Mouse (Mus musculus) embryonic facial prominence, embryonic 15.5 days (tissue): ENCODE data around the gene Gm20388. TPM values are rescaled to one million over a fixed set of nuclear protein-coding genes. Genes with fewer than 3 reads are reported as not detected.

ENCODE experiments used
- ATAC-seq: fragments of 200-750 bp; cut with Nextera tagmentation; 2 replicates; pipeline ENCODE4 v1.8.0; 2017; ENCODE audit warnings: low read depth, moderate TSS enrichment; ENCODE audit not compliant: insufficient number of reproducible peaks, low FRiP score, low TSS enrichment
- H3K27ac ChIP-seq: fragments of 300-500 bp; sonication (generic); replicated peaks from 2 replicates; pipeline ENCODE4 v1.5.1; 2015; ENCODE audit warnings: mild to moderate bottlenecking, inconsistent platforms
- H3K27me3 ChIP-seq: fragments of 300-500 bp; sonication (generic); 2 replicates; pipeline ENCODE4 v1.6.1; 2015; ENCODE audit warnings: inconsistent platforms
- H3K36me3 ChIP-seq: fragments of 300-500 bp; sonication (generic); 2 replicates; pipeline ENCODE4 v1.6.1; 2015; ENCODE audit warnings: mild to moderate bottlenecking, inconsistent platforms
- H3K4me1 ChIP-seq: fragments of 300-500 bp; sonication (generic); 2 replicates; pipeline ENCODE4 v1.6.1; 2015; ENCODE audit warnings: inconsistent platforms
- H3K4me2 ChIP-seq: fragments of 300-500 bp; sonication (generic); replicated peaks from 2 replicates; pipeline ENCODE4 v1.6.1; 2015; ENCODE audit warnings: mild to moderate bottlenecking, inconsistent platforms
- H3K4me3 ChIP-seq: fragments of 300-500 bp; sonication (generic); replicated peaks from 2 replicates; pipeline ENCODE4 v1.5.1; 2015; ENCODE audit warnings: mild to moderate bottlenecking, inconsistent platforms
- H3K9ac ChIP-seq: fragments of 300-500 bp; sonication (generic); 2 replicates; pipeline ENCODE4 v1.6.1; 2015; ENCODE audit warnings: inconsistent platforms
- H3K9me3 ChIP-seq: fragments of 300-500 bp; sonication (generic); replicated peaks from 2 replicates; pipeline ENCODE4 v1.6.1; 2016; ENCODE audit warnings: inconsistent platforms
- WGBS: fragments of 180-500 bp; shearing (Covaris S2); methylation state at CpG from one replicate; pipeline ENCODE4 v1.1.7; 2015; 5-methylcytosine and 5-hydroxymethylcytosine counted together
- polyA plus RNA-seq: library from polyadenylated mRNA; unstranded; fragments of >200 nt; fragmentation: Nextera tagmentation; extraction: Ambion mirVana; gene quantifications from 2 replicates; pipeline ENCODE4 v1.2.1, GENCODE M21; 2015

The Gm20388 gene
- polyA plus RNA-seq, 1 experiment from 2014 or later: 8.0 TPM

DNA sequence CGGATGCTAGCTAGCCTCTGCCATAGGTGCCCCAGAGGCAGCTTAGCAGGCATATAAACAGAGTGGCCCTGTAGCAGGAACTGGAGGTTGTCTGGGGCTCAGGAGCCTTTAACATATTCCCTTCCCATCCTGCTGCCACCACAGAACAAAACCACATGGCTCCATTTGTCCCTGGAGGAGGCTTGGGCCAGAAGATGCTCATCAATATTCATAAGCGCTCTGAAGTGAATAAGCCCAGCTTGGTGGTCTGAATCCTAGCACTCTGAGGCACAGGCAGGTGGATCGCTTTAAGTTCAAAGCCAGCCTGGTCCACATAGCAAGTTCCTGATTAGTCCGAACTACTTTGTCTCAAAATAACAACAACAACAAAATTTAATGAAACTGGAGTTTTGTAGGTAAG is 22.6 kb upstream of the Gm20388 start:
- Histone ChIP-seq H3K27me3 (peaks cover 3% of the 10 kb centered on the region; the same call in 1 of the 2 replicates), H3K27ac (no peak overlapping the region), H3K4me2 (no peak overlapping the region), H3K4me3 (no peak overlapping the region), H3K4me1 (peaks cover 6% of the 10 kb centered on the region; the same call in 1 of the 2 replicates), H3K9me3 (no peaks in the 10 kb centered on the region), H3K36me3 (no peaks in the 10 kb centered on the region), H3K9ac (no peak overlapping the region)
- ATAC-seq: no peak
- WGBS: 50% methylated on average over 4 of the region's 4 CpGs

DNA sequence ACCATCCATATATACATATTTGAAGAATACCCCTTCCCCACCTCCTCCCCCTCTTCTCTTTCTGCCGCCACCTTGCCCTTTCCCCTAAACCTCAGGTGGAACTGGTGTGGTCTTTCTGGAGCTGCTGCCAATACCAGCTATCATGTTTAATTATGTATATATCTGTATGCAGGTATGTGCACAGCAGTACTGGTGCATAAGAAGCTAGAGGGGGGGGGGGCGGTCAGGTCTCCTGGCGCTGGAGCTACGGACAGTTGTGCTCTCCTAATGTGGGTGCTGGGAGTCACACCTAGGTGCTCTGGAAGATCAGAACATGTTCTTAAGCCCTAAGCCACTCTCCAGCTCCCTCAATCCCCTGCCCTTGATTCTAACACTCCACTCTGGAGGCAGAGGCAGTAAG is 13.6 kb upstream of the Gm20388 start:
- no peaks in the 10 kb centered on the region for H3K36me3 ChIP-seq
- no peaks in the 10 kb centered on the region for H3K9me3 ChIP-seq
- 76% methylated on average over 4 of the region's 4 CpGs for WGBS
- H3K4me3 ChIP-seq: no peak overlapping the region
- no peak overlapping the region for H3K9ac ChIP-seq
- no peaks in the 10 kb centered on the region for H3K4me1 ChIP-seq
- ATAC-seq: no peak
- no peak overlapping the region for H3K4me2 ChIP-seq
- H3K27me3 ChIP-seq: peaks cover 21% of the 10 kb centered on the region
- no peak overlapping the region for H3K27ac ChIP-seq

DNA sequence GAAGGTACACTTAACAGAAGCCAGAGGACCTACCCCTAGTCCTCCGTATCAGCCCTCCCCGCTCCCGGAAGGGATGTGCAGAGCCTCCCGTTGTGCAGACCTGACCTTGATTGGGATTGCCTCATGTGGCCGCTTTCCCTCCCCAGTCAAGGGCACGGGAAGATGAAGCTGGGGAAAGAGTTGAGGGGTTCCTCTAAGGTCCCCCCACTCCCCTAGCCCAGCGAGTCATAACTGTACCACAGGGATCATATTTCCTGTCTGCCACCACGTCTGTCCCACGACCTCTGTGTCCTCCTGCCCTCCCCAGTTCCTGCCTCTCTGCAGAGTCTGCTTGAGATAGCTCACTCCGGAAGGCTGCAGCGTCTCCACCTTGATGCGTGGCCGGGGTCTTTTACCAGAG is 12.7 kb upstream of the Gm20388 start:
- Histone ChIP-seq H3K4me3 (no peak overlapping the region), H3K27me3 (peaks cover 21% of the 10 kb centered on the region), H3K36me3 (no peaks in the 10 kb centered on the region), H3K4me2 (no peak overlapping the region), H3K9ac (no peak overlapping the region), H3K4me1 (no peaks in the 10 kb centered on the region), H3K27ac (no peak overlapping the region), H3K9me3 (no peaks in the 10 kb centered on the region)
- no peak for ATAC-seq
- 13% methylated on average over 13 of the region's 13 CpGs for WGBS

DNA sequence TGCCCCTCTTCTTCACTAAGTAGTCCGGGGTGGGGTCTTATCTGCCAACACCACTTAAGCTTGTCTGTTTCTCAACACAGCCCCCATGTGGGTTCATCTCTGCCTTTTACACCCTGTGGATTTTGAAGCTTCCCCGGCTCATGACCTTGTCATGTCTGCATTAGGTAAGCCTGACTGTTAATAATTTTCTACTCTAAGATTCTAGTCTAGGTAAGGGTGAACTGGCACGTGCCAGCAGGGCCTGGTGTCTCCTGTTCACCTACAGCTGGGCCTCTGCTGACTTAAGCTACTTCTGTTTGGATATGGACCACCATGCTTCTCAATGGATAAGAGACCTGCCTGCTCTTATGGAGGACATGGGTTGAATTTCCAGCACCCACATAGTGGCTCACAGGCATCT is 9.3 kb upstream of the Gm20388 start:
- H3K4me3 ChIP-seq: no peak overlapping the region
- no peaks in the 10 kb centered on the region for H3K4me1 ChIP-seq
- no peak overlapping the region for H3K9ac ChIP-seq
- 82% methylated on average over 3 of the region's 3 CpGs for WGBS
- H3K27me3 ChIP-seq: peaks cover 21% of the 10 kb centered on the region
- H3K36me3 ChIP-seq: no peaks in the 10 kb centered on the region
- ATAC-seq: no peak
- H3K9me3 ChIP-seq: no peaks in the 10 kb centered on the region
- H3K4me2 ChIP-seq: no peak overlapping the region
- no peak overlapping the region for H3K27ac ChIP-seq

DNA sequence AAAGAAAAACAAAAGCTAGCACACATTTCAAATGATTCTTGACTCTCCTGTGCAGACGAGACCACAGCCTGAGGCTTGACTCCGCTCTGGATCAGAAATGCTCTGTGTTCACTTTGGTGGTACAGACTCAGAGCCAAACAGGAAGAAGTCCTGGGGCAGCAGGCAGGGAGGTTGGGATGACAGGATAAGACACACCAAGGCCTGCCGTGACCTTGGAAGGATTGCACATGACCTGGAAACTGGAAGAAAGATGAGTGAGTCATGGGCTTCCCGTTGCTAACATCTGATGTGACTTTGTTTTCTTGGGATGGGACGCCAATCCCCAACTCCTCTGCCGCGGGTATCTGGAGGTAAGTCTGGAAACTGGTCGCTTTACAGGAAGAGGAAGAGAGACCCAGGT is 8.7 kb upstream of the Gm20388 start:
- 60% methylated on average over 8 of the region's 8 CpGs for whole genome bisulfite sequencing
- Histone ChIP-seq H3K4me3 (no peak overlapping the region), H3K4me1 (no peaks in the 10 kb centered on the region), H3K36me3 (no peaks in the 10 kb centered on the region), H3K27ac (no peak overlapping the region), H3K9ac (no peak overlapping the region), H3K9me3 (no peaks in the 10 kb centered on the region), H3K27me3 (peaks cover 20% of the 10 kb centered on the region), H3K4me2 (no peak overlapping the region)
- no peak for ATAC-seq

DNA sequence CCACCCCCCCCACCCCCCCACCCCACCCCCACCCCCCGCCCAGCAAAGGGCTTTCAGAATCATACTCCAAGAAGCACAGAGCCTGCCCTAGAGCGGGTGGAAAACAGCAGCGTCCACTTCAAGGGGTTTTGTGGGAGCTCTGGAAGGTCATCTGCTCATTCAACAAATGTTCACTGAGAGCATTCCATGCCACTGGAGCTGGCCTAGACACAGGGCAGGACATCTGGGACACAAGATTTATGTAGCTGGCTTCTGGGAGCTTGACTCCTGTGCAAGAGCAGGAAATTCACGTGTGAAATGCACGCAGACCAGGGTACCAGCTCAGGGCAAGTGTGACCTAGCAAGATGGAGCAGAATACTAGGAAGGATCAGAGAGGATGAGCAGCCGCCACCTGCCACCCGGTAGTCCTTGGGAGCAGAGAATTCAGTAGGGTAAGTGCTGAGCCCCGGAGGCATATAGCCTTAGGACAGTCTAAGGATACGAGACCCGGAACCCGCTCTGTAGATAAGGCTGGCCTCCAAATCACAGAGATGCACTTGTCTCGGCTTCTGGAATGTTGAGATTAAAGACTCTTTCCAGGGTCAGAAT is 6.2 kb upstream of the Gm20388 start:
- Histone ChIP-seq H3K36me3 (no peaks in the 10 kb centered on the region), H3K4me2 (no peak overlapping the region), H3K27me3 (no peaks in the 10 kb centered on the region), H3K9ac (no peak overlapping the region), H3K4me3 (no peak overlapping the region), H3K9me3 (no peaks in the 10 kb centered on the region), H3K4me1 (no peaks in the 10 kb centered on the region), H3K27ac (no peak overlapping the region)
- no peak for ATAC-seq
- 56% methylated on average over 12 of the region's 12 CpGs for WGBS

DNA sequence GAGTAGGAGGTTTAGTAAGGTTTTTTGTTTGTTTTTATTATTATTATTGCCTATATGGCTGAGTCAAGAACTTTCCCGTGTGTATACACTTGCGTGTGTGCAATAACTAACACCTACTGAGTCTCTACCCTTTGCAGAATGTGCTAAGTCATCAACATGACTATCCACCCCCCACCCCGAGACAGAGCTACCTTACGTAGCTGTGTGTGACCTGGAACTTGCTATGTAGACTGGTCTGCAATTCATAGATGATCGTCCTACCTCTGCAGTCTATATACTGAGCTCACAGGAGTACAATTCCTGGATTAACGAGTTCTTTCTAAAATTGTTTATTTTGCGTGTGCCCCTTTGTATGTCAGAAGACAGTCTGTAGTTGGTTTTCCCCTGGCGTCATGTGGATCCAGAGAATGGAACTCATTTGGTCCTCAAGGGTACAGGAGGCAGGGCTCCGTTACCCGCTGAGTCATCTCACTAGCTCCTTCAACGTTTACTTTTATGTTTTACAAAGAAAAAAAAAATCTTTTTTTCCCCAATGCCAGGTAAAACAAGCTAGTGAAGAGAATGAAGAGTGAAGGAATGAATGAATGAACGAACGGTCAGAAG is 596 bp upstream of the Gm20388 start, which contains the start of gene Usp10:
TSS of gene Usp10 (plus strand) at position 417 of the 603 bp plus-strand sequence.
- Histone ChIP-seq H3K9ac (peak within 1 kb of the TSS; percentile 94), H3K4me1 (peaks cover 36% of the 10 kb centered on the region), H3K4me3 (peak within 1 kb of the TSS; percentile 93), H3K27ac (peak within 1 kb of the TSS; percentile 95), H3K9me3 (no peaks in the 10 kb centered on the region), H3K36me3 (no peaks in the 10 kb centered on the region), H3K4me2 (peak within 1 kb of the TSS; percentile 98), H3K27me3 (peaks cover 3% of the 10 kb centered on the region; the same call in 1 of the 2 replicates)
- 28% methylated on average over 13 of the region's 13 CpGs for WGBS
- ATAC-seq: no peak

DNA sequence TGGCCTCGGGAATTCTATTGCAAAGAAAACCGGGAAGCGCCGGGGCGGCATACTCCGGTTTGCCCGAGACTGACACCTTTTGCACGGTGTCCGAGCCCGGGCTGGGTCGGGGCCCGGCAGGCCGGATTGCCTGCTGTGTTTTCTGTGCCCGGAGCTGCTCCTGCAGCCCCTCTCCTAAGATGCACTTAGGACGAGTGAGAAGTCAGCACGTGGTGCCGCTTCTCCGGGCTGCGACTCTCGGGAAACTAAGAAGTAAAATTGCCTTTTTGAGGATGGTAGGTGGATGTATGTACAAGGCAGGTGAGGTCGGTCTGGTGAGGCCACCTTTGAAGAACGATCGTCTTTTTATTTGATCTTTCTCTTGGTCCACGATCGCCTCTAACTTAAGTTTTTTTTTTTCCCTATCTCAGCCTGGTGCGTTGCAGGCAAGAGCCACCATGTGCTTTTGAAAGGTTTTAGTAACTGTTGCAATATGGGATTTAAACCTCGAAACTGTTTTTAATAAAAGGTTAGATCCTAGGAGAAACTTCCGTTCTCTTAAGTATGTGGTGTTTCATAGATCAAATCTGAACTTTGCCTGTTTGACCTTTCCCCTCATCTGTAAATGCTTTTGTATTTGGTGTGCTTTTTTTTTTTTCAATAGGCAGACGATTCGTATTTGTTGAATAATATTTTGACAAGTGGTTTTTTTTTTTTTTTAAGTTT is 769 bp downstream of the Gm20388 start:
- Histone ChIP-seq H3K36me3 (no peaks in the 10 kb centered on the region), H3K9me3 (no peaks in the 10 kb centered on the region), H3K9ac (peak overlapping the region; percentile 94), H3K4me3 (peak overlapping the region; percentile 93), H3K27ac (peak overlapping the region; percentile 95), H3K4me1 (peaks cover 41% of the 10 kb centered on the region), H3K4me2 (peak overlapping the region; percentile 98), H3K27me3 (peaks cover 3% of the 10 kb centered on the region; the same call in 1 of the 2 replicates)
- ATAC-seq: peak; percentile 69; the same call in 1 of the 2 replicates
- WGBS: under 1% methylated on average over 30 of the region's 30 CpGs

DNA sequence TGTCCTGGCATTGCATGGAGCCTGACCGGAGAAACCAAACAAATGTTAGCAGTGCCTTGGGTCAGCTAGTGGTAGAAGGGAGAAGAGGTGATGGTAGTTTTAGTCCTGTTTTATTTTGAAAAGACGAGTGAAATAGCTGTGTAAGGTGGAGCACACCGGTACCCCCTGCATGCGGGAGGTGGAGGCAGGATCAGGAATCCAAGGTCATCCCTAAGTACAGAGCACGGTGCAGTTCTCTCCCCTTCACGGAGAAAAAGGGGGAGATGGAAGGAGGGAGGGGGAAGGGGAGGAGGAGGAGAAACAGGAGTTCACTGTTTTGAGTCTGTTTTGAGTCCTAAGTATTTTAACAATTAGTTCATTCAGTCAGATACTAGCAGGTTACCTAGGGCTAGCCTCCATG is 2.0 kb downstream of the Gm20388 start:
- 43% methylated on average over 6 of the region's 6 CpGs for WGBS
- no peaks in the 10 kb centered on the region for H3K9me3 ChIP-seq
- no peak overlapping the region for H3K27ac ChIP-seq

DNA sequence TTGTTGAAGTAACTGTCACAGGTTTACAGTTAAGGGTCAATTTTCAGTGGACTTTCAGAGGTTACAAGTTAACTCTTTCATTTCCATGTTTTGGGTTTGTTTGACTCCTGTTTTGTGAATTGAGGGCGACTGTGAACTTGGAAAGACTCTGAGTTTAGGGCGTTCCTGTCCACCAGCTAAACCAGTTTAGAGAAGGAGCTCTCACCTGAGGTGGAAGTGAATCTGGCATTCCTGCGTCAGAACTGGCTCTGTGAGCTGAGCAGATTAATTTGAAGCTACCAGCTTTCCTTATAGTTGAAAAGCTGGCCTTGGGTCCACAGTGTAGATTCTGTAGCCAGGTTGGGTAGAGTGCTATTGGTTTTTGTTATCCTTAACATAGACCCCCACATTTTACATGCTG is 2.5 kb downstream of the Gm20388 start:
- peaks cover 54% of the 10 kb centered on the region for H3K4me1 ChIP-seq
- peak overlapping the region; percentile 98; the same call in 1 of the 2 replicates for H3K4me2 ChIP-seq
- H3K36me3 ChIP-seq: no peaks in the 10 kb centered on the region
- H3K9ac ChIP-seq: no peak overlapping the region
- 0 out of 2 replicates have a peak overlapping the region, but pooled peaks have one; percentile 28 for H3K27ac ChIP-seq
- H3K27me3 ChIP-seq: peaks cover 3% of the 10 kb centered on the region; the same call in 1 of the 2 replicates
- H3K9me3 ChIP-seq: no peaks in the 10 kb centered on the region
- no peak overlapping the region for H3K4me3 ChIP-seq
- WGBS: 51% methylated on average over 3 of the region's 3 CpGs
- ATAC-seq: no peak

More for the DNA sequence above, 2.0 kb downstream of the Gm20388 start:
- H3K36me3 ChIP-seq: no peaks in the 10 kb centered on the region
- no peak overlapping the region for H3K9ac ChIP-seq
- no peak for ATAC-seq
- H3K4me3 ChIP-seq: peak overlapping the region; percentile 93; the same call in 1 of the 2 replicates
- H3K4me1 ChIP-seq: peaks cover 54% of the 10 kb centered on the region
- H3K27me3 ChIP-seq: peaks cover 3% of the 10 kb centered on the region; the same call in 1 of the 2 replicates
- peak overlapping the region; percentile 98 for H3K4me2 ChIP-seq

DNA sequence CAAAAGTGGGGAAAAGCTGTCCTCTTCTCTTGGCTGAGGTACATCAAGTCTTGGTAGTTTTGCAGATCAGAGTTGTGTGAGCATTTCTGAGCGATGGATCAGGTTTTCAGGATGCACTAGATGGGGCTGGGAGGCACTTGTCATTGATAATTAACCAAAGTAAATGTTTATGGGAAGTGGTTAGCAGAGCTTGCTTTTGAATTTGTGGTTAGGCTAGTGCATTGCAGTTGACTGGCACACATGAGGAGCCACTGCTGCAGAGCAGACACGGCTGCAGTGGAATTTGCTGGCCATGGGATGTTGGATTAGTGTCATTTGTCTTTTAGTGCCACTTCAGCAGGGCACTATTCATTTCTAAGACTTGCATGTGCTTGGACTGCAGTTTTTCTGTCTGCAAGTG is 3.5 kb downstream of the Gm20388 start:
- H3K27me3 ChIP-seq: peaks cover 3% of the 10 kb centered on the region; the same call in 1 of the 2 replicates
- 31% methylated on average over 2 of the region's 2 CpGs for WGBS
- H3K9me3 ChIP-seq: no peaks in the 10 kb centered on the region
- no peaks in the 10 kb centered on the region for H3K36me3 ChIP-seq
- H3K4me2 ChIP-seq: no peak overlapping the region
- no peak overlapping the region for H3K9ac ChIP-seq
- no peak overlapping the region for H3K4me3 ChIP-seq
- H3K27ac ChIP-seq: no peak overlapping the region
- peaks cover 54% of the 10 kb centered on the region for H3K4me1 ChIP-seq
- ATAC-seq: no peak
